Mouse (Mus musculus): Measurements from ENCODE around the gene Sirt4. TPM values are rescaled to one million over a fixed set of nuclear protein-coding genes. Genes with fewer than 3 reads are reported as not detected.

Gene Sirt4
- polyA plus RNA-seq, 1 experiment from 2014 or later, result 15.7 TPM

- H3K27ac ChIP-seq (ENCODE audit: low read length), result peak overlapping the region; percentile 87
- H3K27me3 ChIP-seq (replicated peaks; ENCODE audit: insufficient read depth, low read length), result no peaks in the 10 kb centered on the region
- DNase-seq (ENCODE audit: low spot score), result no peak
- no peaks in the 10 kb centered on the region for H3K36me3 ChIP-seq (ENCODE audit: insufficient read depth, low read length)
- TF ChIP-seq CTCF (IDR thresholded peaks at IDR 0.05), result no peak
- TF ChIP-seq EP300 (IDR thresholded peaks at IDR 0.05), result no peak
- 68% methylated on average over 7 of the region's 7 CpGs for WGBS
- H3K4me3 ChIP-seq (ENCODE audit: low read depth, low read length), result no peak overlapping the region
- peaks cover 23% of the 10 kb centered on the region for H3K4me1 ChIP-seq (ENCODE audit: insufficient read depth, low read depth, low read length)
- ATAC-seq, result no peak
- no peaks in the 10 kb centered on the region for H3K9me3 ChIP-seq (ENCODE audit: low read length)
- H3K4me2 ChIP-seq (replicated peaks; ENCODE audit: low read depth, low read length), result no peak overlapping the region
- H3K9ac ChIP-seq (replicated peaks; ENCODE audit: low read depth), result no peak overlapping the region
These were observed 32.4 kb upstream of the Sirt4 start for GRCm38 (mm10) chr5:115516908-115517307.

GRCm38 (mm10) chr5:115516081-115516907, 31.8 kb upstream of the Sirt4 start:
- peak overlapping the region; percentile 87 for H3K27ac ChIP-seq (ENCODE audit: low read length)
- no peaks in the 10 kb centered on the region for H3K9me3 ChIP-seq (ENCODE audit: low read length)
- WGBS, result 64% methylated on average over 32 of the region's 32 CpGs
- H3K4me2 ChIP-seq (replicated peaks; ENCODE audit: low read depth, low read length), result peak overlapping the region; percentile 14; the same call in 1 of the 2 replicates
- no peaks in the 10 kb centered on the region for H3K27me3 ChIP-seq (replicated peaks; ENCODE audit: insufficient read depth, low read length)
- DNase-seq (ENCODE audit: low spot score) (peak; percentile 79), ATAC-seq (peak; percentile 61)
- TF ChIP-seq EP300 (IDR thresholded peaks at IDR 0.05), result peak; percentile 76
- no peak for TF ChIP-seq CTCF (IDR thresholded peaks at IDR 0.05)
- H3K4me3 ChIP-seq (ENCODE audit: low read depth, low read length), result no peak overlapping the region
- no peaks in the 10 kb centered on the region for H3K36me3 ChIP-seq (ENCODE audit: insufficient read depth, low read length)
- H3K4me1 ChIP-seq (ENCODE audit: insufficient read depth, low read depth, low read length), result peaks cover 17% of the 10 kb centered on the region; the same call in 1 of the 2 replicates
- H3K9ac ChIP-seq (replicated peaks; ENCODE audit: low read depth), result no peak overlapping the region

- H3K4me3 ChIP-seq (ENCODE audit: low read depth, low read length), result peak overlapping the region; percentile 2; the same call in 1 of the 2 replicates
- no peaks in the 10 kb centered on the region for H3K9me3 ChIP-seq (ENCODE audit: low read length)
- H3K9ac ChIP-seq (replicated peaks; ENCODE audit: low read depth), result peak overlapping the region; percentile 39; the same call in 1 of the 2 replicates
- H3K36me3 ChIP-seq (ENCODE audit: insufficient read depth, low read length), result no peaks in the 10 kb centered on the region
- H3K4me2 ChIP-seq (replicated peaks; ENCODE audit: low read depth, low read length), result peak overlapping the region; percentile 46
- H3K27ac ChIP-seq (ENCODE audit: low read length), result peak overlapping the region; percentile 87
- no peaks in the 10 kb centered on the region for H3K27me3 ChIP-seq (replicated peaks; ENCODE audit: insufficient read depth, low read length)
- ATAC-seq (peak; percentile 86), DNase-seq (ENCODE audit: low spot score) (peak; percentile 95)
- WGBS, result 11% methylated on average over 20 of the region's 20 CpGs
- no peak for TF ChIP-seq CTCF (IDR thresholded peaks at IDR 0.05)
- peak; percentile 82 for TF ChIP-seq EP300 (IDR thresholded peaks at IDR 0.05)
- H3K4me1 ChIP-seq (ENCODE audit: insufficient read depth, low read depth, low read length), result peaks cover 7% of the 10 kb centered on the region; the same call in 1 of the 2 replicates
These were observed 30.5 kb upstream of the Sirt4 start for GRCm38 (mm10) chr5:115514896-115515587.

- TF ChIP-seq EP300 (IDR thresholded peaks at IDR 0.05) (no peak), CTCF (IDR thresholded peaks at IDR 0.05) (no peak)
- no peaks in the 10 kb centered on the region for H3K36me3 ChIP-seq (ENCODE audit: insufficient read depth, low read length)
- 53% methylated on average over 6 of the region's 6 CpGs for WGBS
- ATAC-seq (peak; percentile 11), DNase-seq (ENCODE audit: low spot score) (no peak)
- peak overlapping the region; percentile 46; the same call in 1 of the 2 replicates for H3K4me2 ChIP-seq (replicated peaks; ENCODE audit: low read depth, low read length)
- no peaks in the 10 kb centered on the region for H3K9me3 ChIP-seq (ENCODE audit: low read length)
- no peak overlapping the region for H3K4me3 ChIP-seq (ENCODE audit: low read depth, low read length)
- peaks cover 5% of the 10 kb centered on the region; the same call in 1 of the 2 replicates for H3K4me1 ChIP-seq (ENCODE audit: insufficient read depth, low read depth, low read length)
- no peaks in the 10 kb centered on the region for H3K27me3 ChIP-seq (replicated peaks; ENCODE audit: insufficient read depth, low read length)
- H3K27ac ChIP-seq (ENCODE audit: low read length), result peak overlapping the region; percentile 87
- H3K9ac ChIP-seq (replicated peaks; ENCODE audit: low read depth), result no peak overlapping the region
These were observed 29.8 kb upstream of the Sirt4 start for GRCm38 (mm10) chr5:115514346-115514745.

DNA sequence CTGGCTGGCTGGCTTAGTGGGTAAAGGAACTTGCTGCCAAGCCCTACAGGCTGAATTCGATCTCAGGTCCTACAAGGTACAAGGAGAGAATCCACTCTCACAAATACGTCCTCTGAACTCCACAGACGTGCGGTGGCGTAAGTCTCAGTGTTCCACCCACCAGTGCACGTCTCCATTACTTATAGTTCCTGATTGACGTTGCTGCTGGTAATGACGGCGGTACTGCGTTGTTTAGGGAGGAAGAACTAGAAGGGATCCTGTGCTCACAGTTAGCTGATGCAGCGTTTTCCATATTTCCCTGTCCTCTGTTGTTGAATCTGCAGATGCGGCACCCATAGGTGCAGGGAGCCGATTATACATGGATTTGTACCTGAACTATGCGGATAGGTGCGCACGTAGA, 29.2 kb upstream of the Sirt4 start:
- Histone ChIP-seq H3K36me3 (ENCODE audit: insufficient read depth, low read length) (no peaks in the 10 kb centered on the region), H3K4me3 (ENCODE audit: low read depth, low read length) (no peak overlapping the region), H3K27ac (ENCODE audit: low read length) (peak overlapping the region; percentile 87; the same call in 1 of the 2 replicates), H3K9me3 (ENCODE audit: low read length) (no peaks in the 10 kb centered on the region), H3K27me3 (replicated peaks; ENCODE audit: insufficient read depth, low read length) (no peaks in the 10 kb centered on the region), H3K9ac (replicated peaks; ENCODE audit: low read depth) (no peak overlapping the region), H3K4me2 (replicated peaks; ENCODE audit: low read depth, low read length) (no peak overlapping the region), H3K4me1 (ENCODE audit: insufficient read depth, low read depth, low read length) (peaks cover 8% of the 10 kb centered on the region; the same call in 1 of the 2 replicates)
- ATAC-seq (no peak), DNase-seq (ENCODE audit: low spot score) (no peak)
- TF ChIP-seq EP300 (IDR thresholded peaks at IDR 0.05) (no peak), CTCF (IDR thresholded peaks at IDR 0.05) (no peak)
- WGBS, result 90% methylated on average over 16 of the region's 16 CpGs

DNA sequence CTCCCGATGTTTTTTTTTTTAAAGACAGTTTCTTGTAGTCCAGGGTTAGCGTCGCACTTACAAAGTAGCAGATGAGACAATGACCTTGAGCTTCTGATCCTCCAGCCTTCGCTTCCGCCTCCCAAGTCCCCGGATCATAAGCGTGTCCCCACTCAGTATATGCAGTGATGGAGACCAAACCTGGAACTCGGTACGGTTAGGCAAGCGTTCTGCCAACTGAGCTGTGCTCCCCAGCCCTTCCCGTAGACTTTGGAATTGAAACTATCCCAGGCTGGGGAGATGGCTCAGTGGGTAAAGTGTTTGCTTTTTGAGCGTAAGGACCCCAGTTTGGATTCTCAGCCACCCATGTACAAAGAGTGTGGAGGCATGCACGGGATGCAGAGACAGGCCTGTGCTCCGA, 28.7 kb upstream of the Sirt4 start:
- no peaks in the 10 kb centered on the region for H3K9me3 ChIP-seq (ENCODE audit: low read length)
- H3K36me3 ChIP-seq (ENCODE audit: insufficient read depth, low read length), result no peaks in the 10 kb centered on the region
- no peaks in the 10 kb centered on the region for H3K27me3 ChIP-seq (replicated peaks; ENCODE audit: insufficient read depth, low read length)
- no peak overlapping the region for H3K9ac ChIP-seq (replicated peaks; ENCODE audit: low read depth)
- H3K27ac ChIP-seq (ENCODE audit: low read length), result no peak overlapping the region
- TF ChIP-seq EP300 (IDR thresholded peaks at IDR 0.05) (no peak), CTCF (IDR thresholded peaks at IDR 0.05) (no peak)
- WGBS, result 93% methylated on average over 14 of the region's 14 CpGs
- ATAC-seq, result no peak
- no peak for DNase-seq (ENCODE audit: low spot score)
- H3K4me2 ChIP-seq (replicated peaks; ENCODE audit: low read depth, low read length), result no peak overlapping the region
- peaks cover 11% of the 10 kb centered on the region; the same call in 1 of the 2 replicates for H3K4me1 ChIP-seq (ENCODE audit: insufficient read depth, low read depth, low read length)
- no peak overlapping the region for H3K4me3 ChIP-seq (ENCODE audit: low read depth, low read length)
